Mouse (Mus musculus): ENCODE data around the gene Ggta1.

DNA sequence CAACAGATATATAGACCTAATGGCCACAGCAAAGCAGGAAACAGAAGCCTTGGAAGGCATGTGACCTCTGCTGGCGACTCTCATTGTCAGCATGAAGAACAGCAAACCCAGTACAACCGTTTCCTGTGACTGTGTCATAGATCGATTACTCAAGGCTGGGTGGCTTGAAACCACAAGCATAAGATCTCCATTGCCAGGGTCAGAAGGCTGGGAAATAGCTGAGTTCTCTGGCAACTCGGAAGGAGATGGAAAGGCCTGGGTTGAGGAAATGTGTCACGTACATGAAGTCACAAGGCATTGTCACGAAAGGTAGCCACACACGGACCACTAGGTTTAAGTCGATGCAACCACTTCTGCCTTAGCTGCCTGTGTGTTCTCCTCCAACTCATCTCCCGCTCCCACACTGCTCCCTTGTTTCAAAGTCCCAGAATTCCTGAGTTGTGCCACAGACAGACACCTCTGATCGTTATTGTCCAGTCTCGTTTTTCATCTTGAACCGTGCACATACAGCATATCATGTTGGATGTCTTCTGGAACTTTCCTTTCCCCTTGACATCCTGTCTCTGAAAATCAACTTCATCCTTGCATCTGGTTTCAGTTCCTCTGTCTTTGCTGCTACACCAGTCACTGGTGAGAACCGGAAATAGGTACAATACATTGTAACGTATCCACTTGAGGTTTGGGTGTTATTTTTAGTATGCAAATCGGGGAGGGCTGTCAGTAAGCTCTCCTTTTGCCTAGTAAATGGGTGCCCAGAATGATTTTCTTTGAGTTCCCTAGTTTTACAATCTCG is 32.7 kb upstream of the Ggta1 start:
- TF ChIP-seq CTCF (IDR thresholded peaks at IDR 0.05): peak; percentile 44
- TF ChIP-seq EP300 (IDR thresholded peaks at IDR 0.05; ENCODE audit: insufficient read depth, low read depth, low read length): no peak
- no peak for TF ChIP-seq POLR2A (IDR thresholded peaks at IDR 0.05; ENCODE audit: insufficient read depth, low read depth, low read length)
